Mouse (Mus musculus): ENCODE measurements around the gene Zfp275. TPM values are rescaled to one million over a fixed set of nuclear protein-coding genes. Genes with fewer than 3 reads are reported as not detected.
"Not testable (repeated sequence)": the region's sequence is repeated elsewhere in the genome, so short reads cannot be mapped to it uniquely, and the experiment has no call there.

The Zfp275 gene
- 35.4 and 42.6 TPM in 2 replicates for polyA plus RNA-seq (2011; ENCODE audit: insufficient read length, low read depth, missing spikeins)

DNA sequence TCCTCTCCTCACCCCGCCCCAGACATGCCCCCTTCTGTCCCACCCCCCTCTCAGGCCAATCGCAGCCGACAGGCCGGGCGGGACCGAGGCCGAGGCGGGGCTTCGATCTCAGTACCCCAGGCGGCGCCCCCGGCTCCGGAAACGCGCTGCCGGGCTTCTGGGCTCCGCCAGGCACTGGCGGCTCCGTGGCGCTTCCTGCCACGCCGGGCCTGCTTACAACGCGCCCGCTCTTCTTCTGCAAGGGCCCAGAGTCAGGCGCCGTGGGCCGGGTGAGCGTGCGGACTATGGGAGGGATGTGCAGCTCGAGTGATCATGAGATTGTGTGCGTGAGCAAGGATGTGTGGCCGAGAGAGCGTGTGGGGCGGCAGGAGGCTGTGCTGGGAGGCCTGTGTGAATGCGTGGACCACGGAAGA is at the start of gene Zfp275:
Zfp275 (plus strand) TSS at position 139 of the 413 bp plus-strand sequence.
- no peaks in the 10 kb centered on the region for H3K4me1 ChIP-seq (ENCODE audit: control insufficient read depth, insufficient read depth, low read length)
- peak within 1 kb of the TSS; percentile 77 for H3K4me3 ChIP-seq (ENCODE audit: insufficient read depth, low read length)
- H3K27ac ChIP-seq (ENCODE audit: insufficient read depth, low read length) = 0 out of 2 replicates have a peak within 1 kb of the TSS, but pooled peaks have one; percentile 4
- no peak for TF ChIP-seq CTCF (IDR thresholded peaks at IDR 0.05; ENCODE audit: borderline replicate concordance, insufficient read depth, low read length)
- peak; percentile 80 for TF ChIP-seq POLR2A (IDR thresholded peaks at IDR 0.05; ENCODE audit: low read depth, low read length)

DNA sequence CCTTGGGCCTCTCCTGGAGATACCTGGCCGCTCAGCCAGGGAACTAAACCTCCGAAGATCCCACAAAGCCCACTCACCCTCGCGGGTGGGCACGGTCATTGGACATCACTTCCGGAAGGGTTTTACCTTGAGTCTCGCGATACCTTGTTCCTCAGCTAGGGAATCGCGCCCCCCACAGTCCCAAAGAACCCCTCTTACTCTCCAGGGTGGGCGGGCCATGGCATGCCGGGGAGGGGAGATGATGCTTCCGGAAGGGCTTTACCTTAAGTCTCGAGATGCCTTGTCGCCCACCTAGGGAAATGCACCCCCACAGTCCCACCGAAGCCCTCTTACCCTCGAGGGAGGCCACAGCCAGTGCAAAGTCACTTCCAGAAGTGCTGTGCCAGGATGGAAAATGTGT is 49.5 kb upstream of the Zfp275 start, which contains the start of the genes Xlr5a and Xlr5c:
Xlr5a (minus strand) TSS at position 101 of the 400 bp plus-strand sequence.
Xlr5c (minus strand) TSS at position 101 of the 400 bp plus-strand sequence.
- not testable (repeated sequence) for H3K4me1 ChIP-seq (ENCODE audit: control insufficient read depth, insufficient read depth, low read length); H3K27ac ChIP-seq (ENCODE audit: insufficient read depth, low read length); H3K4me3 ChIP-seq (ENCODE audit: insufficient read depth, low read length)

DNA sequence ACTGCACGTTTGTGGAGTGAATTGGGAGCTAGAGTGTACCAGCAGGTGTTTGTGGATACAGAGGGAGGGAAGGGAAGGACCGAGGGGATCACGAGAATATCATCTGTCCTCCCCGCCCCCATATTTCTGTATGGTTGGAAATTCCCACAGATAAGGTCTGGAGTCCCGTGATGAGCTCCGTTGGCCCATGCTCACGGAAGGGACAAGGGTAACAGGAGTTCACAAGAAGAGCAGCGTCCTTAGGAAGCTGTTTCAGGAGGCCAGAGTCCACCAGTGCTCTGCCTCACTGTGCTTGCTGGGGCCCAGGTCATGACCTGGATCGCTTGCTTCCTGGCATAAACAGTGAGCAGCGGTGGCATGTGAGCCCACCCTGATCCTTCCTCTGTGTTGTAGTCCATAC is 46.7 kb upstream of the Zfp275 start:
- H3K4me1 ChIP-seq (ENCODE audit: control insufficient read depth, insufficient read depth, low read length); H3K4me3 ChIP-seq (ENCODE audit: insufficient read depth, low read length); H3K27ac ChIP-seq (ENCODE audit: insufficient read depth, low read length): not testable (repeated sequence)

DNA sequence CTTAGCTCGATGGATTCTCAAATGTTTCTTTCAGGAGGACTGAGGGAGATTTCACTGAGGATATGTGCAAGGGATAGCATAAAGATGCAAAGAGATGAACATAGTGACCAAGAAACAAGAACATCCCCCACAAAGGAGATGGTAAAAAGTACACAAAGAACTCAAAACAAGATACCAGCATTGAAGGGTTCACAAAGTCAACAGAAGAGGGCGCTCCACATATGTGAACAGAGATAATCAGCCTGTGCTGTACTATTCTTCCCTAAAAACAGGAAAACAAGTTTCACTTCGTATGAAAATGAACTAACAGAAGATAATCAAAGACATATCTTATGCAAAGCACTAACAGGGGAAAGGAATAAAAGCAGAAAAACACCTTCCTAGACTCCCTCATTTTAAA is 29.9 kb upstream of the Zfp275 start:
- Histone ChIP-seq H3K4me1 (ENCODE audit: control insufficient read depth, insufficient read depth, low read length) (no peaks in the 10 kb centered on the region), H3K27ac (ENCODE audit: insufficient read depth, low read length) (no peak overlapping the region), H3K4me3 (ENCODE audit: insufficient read depth, low read length) (no peak overlapping the region)
- no peak for TF ChIP-seq CTCF (IDR thresholded peaks at IDR 0.05; ENCODE audit: borderline replicate concordance, insufficient read depth, low read length)

DNA sequence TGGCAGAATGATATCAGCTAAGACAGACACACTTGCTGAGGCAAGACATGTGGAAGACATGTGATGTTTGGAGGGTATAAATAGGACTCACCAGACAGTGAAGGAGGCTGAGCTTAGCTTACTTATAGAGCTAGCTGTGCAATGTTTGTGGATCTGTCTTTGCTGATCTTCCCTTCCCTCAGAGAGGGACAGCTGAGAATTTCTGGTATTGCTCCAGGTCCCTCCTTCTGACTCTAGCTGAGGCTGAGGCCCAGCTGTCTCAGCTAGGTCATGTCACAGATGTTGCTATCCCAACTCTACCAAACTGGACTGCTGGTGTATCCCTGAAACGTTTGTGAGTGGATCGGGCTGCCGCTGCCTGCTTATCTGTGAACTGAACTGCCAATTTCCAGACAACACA is 21.4 kb upstream of the Zfp275 start:
- Histone ChIP-seq H3K4me3 (ENCODE audit: insufficient read depth, low read length) (no peak overlapping the region), H3K4me1 (ENCODE audit: control insufficient read depth, insufficient read depth, low read length) (no peaks in the 10 kb centered on the region), H3K27ac (ENCODE audit: insufficient read depth, low read length) (no peak overlapping the region)
- no peak for TF ChIP-seq CTCF (IDR thresholded peaks at IDR 0.05; ENCODE audit: borderline replicate concordance, insufficient read depth, low read length)
- no peak for TF ChIP-seq POLR2A (IDR thresholded peaks at IDR 0.05; ENCODE audit: low read depth, low read length)

DNA sequence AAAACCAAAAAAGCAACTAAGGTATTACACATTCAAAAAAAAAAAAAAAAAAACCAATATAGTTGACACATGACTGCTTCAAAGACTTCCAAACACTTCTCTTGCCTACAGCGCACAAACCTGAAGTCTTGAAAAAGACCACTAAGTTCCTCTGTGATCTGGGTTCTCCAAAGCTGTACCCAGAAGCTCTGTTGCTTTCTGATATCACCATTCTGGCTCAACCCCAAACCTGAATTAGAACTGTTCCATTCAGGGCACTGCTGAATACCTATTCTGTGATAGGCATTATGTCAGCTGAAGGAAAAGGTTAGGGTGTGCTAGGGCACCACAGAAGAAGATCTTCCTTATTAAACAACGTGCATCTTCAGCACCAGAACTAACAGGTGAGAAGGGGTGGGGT is 15.2 kb upstream of the Zfp275 start:
- Histone ChIP-seq H3K27ac (ENCODE audit: insufficient read depth, low read length) (no peak overlapping the region), H3K4me3 (ENCODE audit: insufficient read depth, low read length) (no peak overlapping the region), H3K4me1 (ENCODE audit: control insufficient read depth, insufficient read depth, low read length) (no peaks in the 10 kb centered on the region)
- TF ChIP-seq POLR2A (IDR thresholded peaks at IDR 0.05; ENCODE audit: low read depth, low read length) (no peak), CTCF (IDR thresholded peaks at IDR 0.05; ENCODE audit: borderline replicate concordance, insufficient read depth, low read length) (no peak)

DNA sequence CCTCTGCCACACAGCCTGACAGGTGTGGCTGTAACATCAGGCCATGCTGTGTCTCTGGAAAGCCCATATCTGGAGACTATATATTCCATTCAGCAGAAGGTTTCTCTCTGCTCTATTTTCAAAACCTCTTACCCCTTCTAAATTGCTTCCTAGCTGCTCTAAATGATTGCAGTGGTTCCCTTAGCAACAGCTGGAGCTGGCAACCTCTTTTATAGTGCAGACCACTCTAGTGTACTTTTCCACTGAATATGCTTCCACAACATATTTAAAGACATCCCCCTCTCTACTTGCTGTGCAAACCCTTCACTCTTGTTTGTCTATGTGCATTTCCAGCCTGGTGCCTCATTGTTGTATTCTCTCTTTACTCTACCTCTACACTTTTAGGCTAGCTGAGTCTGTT is 8.9 kb upstream of the Zfp275 start:
- Histone ChIP-seq H3K4me1 (ENCODE audit: control insufficient read depth, insufficient read depth, low read length) (no peaks in the 10 kb centered on the region), H3K4me3 (ENCODE audit: insufficient read depth, low read length) (no peak overlapping the region), H3K27ac (ENCODE audit: insufficient read depth, low read length) (no peak overlapping the region)
- no peak for TF ChIP-seq CTCF (IDR thresholded peaks at IDR 0.05; ENCODE audit: borderline replicate concordance, insufficient read depth, low read length)
- no peak for TF ChIP-seq POLR2A (IDR thresholded peaks at IDR 0.05; ENCODE audit: low read depth, low read length)

DNA sequence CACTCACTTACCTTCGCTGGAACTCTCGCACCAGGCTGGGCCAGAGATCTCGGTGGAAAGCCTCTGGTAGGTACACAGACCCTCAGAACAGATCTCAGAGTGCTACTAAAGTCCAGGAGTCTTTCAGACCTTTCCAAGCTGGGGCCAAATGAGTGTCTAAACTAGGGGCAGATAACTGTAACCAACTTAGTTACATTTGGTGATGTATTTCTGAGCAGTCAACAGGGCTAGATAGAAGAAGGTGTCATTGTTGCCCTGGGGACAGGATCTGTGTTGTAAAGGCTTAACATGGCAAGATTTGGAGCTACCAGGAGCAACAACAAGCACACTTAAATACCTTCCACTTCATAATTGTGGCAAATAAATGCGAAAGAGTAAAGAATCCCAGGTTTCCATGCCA is 5.7 kb upstream of the Zfp275 start, which contains the start of gene Gm45015:
Gm45015 (minus strand) TSS at position 101 of the 400 bp plus-strand sequence.
- Histone ChIP-seq H3K4me1 (ENCODE audit: control insufficient read depth, insufficient read depth, low read length) (no peaks in the 10 kb centered on the region), H3K4me3 (ENCODE audit: insufficient read depth, low read length) (no peak within 1 kb of the TSS), H3K27ac (ENCODE audit: insufficient read depth, low read length) (no peak within 1 kb of the TSS)
- TF ChIP-seq POLR2A (IDR thresholded peaks at IDR 0.05; ENCODE audit: low read depth, low read length) (no peak), CTCF (IDR thresholded peaks at IDR 0.05; ENCODE audit: borderline replicate concordance, insufficient read depth, low read length) (no peak)

DNA sequence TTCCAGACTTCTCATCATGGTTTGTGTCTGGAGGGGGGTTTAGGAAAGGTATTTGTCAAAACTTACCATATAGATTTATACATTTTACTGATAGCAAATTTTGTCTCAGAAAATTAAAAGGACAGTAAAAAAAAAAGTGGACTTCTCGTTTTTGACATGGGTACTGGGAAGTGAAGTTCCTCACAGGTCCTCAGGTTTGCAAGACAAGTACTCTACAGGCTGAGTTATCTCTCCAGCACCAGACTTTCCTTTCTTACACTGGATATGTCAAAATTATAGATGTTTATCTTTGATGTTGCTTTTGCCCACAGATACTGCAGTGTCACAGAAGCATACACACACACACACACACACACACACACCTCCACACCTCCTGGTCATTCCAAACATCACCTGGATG is 948 bp upstream of the Zfp275 start:
- H3K4me3 ChIP-seq (ENCODE audit: insufficient read depth, low read length) = no peak overlapping the region
- TF ChIP-seq POLR2A (IDR thresholded peaks at IDR 0.05; ENCODE audit: low read depth, low read length) = no peak
- no peak overlapping the region for H3K27ac ChIP-seq (ENCODE audit: insufficient read depth, low read length)
- H3K4me1 ChIP-seq (ENCODE audit: control insufficient read depth, insufficient read depth, low read length) = no peaks in the 10 kb centered on the region

DNA sequence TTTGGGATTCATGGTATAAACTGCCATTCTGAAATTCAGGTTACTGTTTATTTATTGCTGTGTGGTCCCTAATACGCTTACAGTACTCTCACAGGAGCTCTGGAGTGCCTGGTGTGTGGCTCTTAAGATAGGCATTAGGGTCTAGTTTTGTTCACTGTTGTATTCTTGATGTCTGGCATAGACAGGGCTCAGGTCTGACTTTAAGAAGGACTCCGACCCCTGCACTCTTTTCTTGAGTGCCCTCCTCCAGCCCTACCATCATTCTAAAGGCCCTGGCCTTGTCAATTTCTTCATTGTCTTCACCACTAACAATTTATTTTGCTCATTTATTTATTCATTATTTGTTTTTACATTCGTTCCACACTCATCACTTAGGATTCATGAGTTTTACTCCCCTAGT is 353 bp upstream of the Zfp275 start:
- no peak overlapping the region for H3K27ac ChIP-seq (ENCODE audit: insufficient read depth, low read length)
- no peak overlapping the region; the same call in 1 of the 2 replicates for H3K4me3 ChIP-seq (ENCODE audit: insufficient read depth, low read length)
- H3K4me1 ChIP-seq (ENCODE audit: control insufficient read depth, insufficient read depth, low read length) = no peaks in the 10 kb centered on the region
- TF ChIP-seq CTCF (IDR thresholded peaks at IDR 0.05; ENCODE audit: borderline replicate concordance, insufficient read depth, low read length) = no peak
- TF ChIP-seq POLR2A (IDR thresholded peaks at IDR 0.05; ENCODE audit: low read depth, low read length) = no peak
